Mouse (Mus musculus): Measurements from ENCODE around the gene Pi16.

The Pi16 gene

DNA sequence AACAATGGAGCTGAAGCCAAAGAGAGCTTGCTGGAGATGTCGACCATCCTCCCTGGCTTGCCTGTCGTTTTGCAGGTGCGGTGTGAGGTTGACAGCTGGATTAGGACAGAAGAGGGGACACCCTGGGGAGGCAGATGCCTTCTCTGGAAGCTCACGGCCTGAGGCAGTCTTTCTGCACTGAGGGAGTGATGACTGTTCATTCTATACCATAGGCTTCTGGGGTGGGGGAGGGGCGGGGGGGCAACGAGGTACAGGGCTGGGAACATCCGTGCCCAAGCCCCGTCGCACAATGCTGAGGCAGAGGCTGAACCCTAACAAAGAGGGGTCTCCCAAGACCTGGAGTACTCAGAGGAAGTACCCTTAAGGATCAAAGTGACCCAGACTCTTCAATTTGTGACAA is 39.4 kb downstream of the Pi16 start:
- no peak for DNase-seq (ENCODE audit: low read depth, low spot score)

DNA sequence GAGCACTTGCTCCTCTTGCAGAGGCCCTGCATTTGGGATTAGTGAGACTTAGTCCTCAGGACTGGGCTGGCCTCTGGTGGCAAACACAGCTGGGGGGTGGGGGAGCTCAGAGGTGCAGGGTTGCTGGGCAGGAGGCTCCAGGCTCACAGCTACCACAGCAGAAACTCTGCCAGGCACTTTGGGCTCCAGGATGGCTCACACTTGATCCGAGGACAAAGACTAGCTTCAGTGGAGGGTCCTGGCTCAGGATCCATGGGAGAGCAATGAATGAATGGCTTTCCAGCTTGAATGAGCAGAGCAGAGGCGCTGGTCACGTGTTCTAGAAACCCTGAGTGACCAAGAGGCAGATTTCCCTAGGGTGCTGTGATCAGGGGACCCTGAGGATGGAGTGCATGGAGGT is 41.4 kb downstream of the Pi16 start:
- no peak for DNase-seq (ENCODE audit: low read depth, low spot score)

- no peak for DNase-seq (ENCODE audit: low read depth, low spot score)
Observed at GRCm38 (mm10) chr17:29360761-29361221, 43.3 kb downstream of the Pi16 start, which contains the start of gene Fgd2. Fgd2 (plus strand) TSS chr17:29360914.

DNA sequence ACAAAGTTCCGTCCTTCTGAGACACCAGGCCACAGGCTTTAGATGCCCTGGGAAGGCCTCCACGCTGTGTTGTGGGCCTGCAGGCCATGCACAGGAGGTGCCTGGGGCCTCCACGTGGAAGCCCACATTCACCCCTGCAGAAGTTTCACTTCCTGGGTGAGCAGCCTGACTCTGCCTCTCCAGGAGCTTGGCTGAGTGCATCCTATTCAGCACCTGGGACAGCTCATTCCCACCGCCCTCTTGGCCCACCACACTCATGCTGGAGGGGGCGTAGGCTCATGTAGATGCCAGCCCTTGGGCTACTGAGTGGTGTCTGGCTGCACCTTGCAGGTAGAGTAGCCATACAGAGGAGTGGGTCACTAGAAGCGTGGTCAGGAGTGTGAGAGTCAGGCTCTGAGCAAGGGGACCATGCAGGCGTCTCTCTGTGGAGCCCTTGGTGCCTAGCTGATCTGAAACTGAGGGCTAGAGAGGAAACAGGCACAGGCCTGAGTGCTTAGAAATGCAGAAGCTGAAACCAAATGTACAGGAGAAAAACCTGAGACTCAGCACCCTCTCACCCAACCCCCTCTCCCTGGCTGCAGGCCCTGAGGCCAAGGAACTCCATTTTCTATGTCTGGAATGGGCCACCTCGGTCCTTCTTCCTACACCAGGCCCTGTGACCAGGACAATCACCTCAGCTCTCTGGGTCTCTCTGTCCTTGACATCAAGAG is 44.7 kb downstream of the Pi16 start:
- DNase-seq (ENCODE audit: low read depth, low spot score) = peak; percentile 48

DNA sequence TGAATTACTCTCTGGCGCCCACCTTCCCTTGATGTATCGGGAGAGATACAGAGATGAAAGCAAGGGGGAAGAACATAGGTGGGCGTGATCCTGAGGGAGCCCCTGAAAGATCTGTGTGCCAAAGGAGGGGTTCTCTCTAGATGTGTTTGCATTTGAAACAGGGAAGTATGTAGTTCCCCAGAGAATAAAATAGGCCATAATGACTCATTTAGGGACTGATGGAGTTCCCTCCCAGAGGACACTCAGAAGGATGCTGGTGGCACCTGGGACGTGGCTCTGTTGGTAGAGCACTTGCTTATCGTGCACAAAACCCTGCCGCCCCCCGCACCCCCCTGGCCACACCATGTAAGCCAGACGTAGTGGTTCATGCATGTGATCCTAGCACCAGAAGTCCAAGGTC is 45.6 kb downstream of the Pi16 start:
- no peak for DNase-seq (ENCODE audit: low read depth, low spot score)

GRCm38 (mm10) chr17:29365105-29365621 is 47.7 kb downstream of the Pi16 start:
- DNase-seq (ENCODE audit: low read depth, low spot score) = no peak

GRCm38 (mm10) chr17:29368726-29369125 is 51.2 kb downstream of the Pi16 start:
- no peak for DNase-seq (ENCODE audit: low read depth, low spot score)

GRCm38 (mm10) chr17:29370984-29371723 is 53.7 kb downstream of the Pi16 start:
- DNase-seq (ENCODE audit: low read depth, low spot score) = peak; percentile 93

DNA sequence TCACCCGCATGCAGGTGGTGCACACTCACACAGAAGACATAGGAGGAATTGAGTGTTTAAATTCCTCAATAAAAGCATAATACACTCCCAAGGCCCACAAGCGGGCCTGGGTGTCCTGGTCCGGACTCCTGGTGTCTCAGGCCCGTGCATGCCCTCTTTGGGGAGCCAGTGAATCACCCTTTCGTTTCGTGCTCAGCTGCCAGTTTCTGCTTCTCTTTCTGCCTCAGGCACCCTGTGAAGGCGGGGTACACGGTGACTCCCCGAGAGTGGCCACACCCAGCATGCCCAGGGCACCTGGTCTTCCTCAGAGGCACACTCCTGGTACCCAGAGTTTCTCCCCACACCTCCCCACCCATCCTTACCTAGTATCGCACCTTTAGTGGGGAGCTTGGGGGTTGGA is 58.4 kb downstream of the Pi16 start:
- DNase-seq (ENCODE audit: low read depth, low spot score) = no peak

DNA sequence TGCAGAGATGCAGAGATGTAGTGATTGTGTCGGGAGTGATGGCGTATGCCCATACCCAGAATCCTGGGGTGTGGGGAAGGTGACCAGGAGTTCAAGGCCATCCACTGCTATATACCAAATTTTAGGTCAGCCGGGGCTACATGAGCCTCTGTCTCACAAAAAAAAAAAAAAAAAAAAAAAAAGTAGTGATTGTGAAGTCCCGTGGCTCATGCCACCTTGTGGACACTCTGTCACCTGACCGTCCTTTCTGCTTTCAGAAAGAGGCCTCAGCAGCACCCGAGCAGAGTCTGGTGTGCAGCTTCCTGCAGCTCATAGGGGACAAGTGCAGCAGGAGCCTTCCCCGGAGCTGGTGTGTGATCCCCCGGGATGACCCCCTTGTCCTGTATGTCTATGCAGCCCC is 60.6 kb downstream of the Pi16 start:
- no peak for DNase-seq (ENCODE audit: low read depth, low spot score)
